Mouse (Mus musculus) macrophage (primary cell): ENCODE measurements around the gene Pemt. TPM values are rescaled to one million over a fixed set of nuclear protein-coding genes. Genes with fewer than 3 reads are reported as not detected.
"Not testable (repeated sequence)": the region's sequence is repeated elsewhere in the genome, so short reads cannot be mapped to it uniquely, and the experiment has no call there.

ENCODE experiments used
- H3K27ac ChIP-seq: fragments of 350-480 bp; formaldehyde crosslinking; 2 replicates; pipeline ENCODE4 v1.9.0; 2021
- H3K36me3 ChIP-seq: fragments of 350-480 bp; formaldehyde crosslinking; 2 replicates; pipeline ENCODE4 v1.9.0; 2021; ENCODE audit errors: inconsistent target
- H3K4me3 ChIP-seq: fragments of 350-480 bp; formaldehyde crosslinking; 2 replicates; pipeline ENCODE4 v1.9.0; 2021; ENCODE audit errors: inconsistent target
- H3K79me2 ChIP-seq: fragments of 350-480 bp; formaldehyde crosslinking; 2 replicates; pipeline ENCODE4 v1.9.0; 2021; ENCODE audit errors: inconsistent target
- WGBS: methylation state at CpG from one replicate; pipeline ENCODE4 v1.1.7; 2026; ENCODE audit warnings: inconsistent platforms; ENCODE audit not compliant: missing documents; 5-methylcytosine and 5-hydroxymethylcytosine counted together
- polyA plus RNA-seq: library from polyadenylated mRNA; stranded (reverse); fragments of 250-400 nt; gene quantifications from 3 replicates; pipeline ENCODE4 v1.2.4, GENCODE M21; 2018; ENCODE audit warnings: inconsistent platforms

Pemt gene
- polyA plus RNA-seq, 1 experiment from 2014 or later = 0.36 TPM

DNA sequence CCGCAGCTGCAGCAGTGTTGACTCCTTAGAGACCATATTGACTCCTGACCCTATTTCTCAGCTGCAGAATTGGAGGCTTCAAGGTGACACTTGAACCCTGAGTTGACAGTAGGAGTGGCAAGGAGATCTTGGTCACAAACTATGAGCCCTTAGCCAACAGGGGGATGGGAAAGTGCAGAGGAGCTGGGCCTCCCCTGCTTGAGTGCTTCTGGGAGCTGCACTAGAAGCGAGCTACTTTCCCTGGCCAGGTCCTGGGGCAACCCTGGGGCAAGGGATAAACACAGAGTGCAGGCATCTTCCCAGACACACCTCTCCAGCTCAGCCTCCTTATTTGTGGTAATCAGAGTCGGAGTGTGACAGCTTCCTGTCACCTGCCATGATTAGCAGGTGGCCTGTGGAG, 83.7 kb downstream of the Pemt start:
- 94% methylated on average over 3 of the region's 3 CpGs for WGBS
- Histone ChIP-seq H3K36me3 (peaks cover 18% of the 10 kb centered on the region; the same call in 1 of the 2 replicates), H3K4me3 (no peak overlapping the region), H3K79me2 (peaks cover 1% of the 10 kb centered on the region; the same call in 1 of the 2 replicates), H3K27ac (no peak overlapping the region)

DNA sequence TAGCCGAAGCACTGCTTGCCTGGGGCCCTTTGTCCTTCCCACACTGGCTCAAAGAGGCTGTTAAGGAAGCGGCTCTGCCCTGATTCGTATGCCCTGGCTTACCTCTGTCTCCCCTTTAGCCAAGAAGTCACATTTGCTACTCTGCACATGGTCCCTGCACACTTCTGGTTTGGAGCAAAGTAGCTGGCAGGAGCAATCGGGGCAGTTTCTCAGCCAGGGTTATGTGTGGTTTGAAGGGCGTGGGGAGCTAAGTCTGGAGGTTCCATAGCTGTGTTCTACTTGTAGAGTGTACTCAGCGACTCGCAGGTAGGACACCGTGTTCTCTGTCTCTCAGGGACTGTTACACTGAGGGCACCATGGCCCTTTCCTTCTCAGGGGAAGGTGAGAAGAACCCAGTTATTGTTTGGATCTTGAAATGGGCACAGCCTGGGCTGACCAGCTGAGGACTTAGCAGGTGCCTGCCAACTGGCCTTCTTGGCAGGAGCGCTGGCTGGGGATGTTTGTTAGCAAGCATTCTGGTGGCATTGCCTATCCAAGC, 84.9 kb downstream of the Pemt start:
- Histone ChIP-seq H3K79me2 (peaks cover 12% of the 10 kb centered on the region; the same call in 1 of the 2 replicates), H3K4me3 (no peak overlapping the region), H3K36me3 (peaks cover 18% of the 10 kb centered on the region; the same call in 1 of the 2 replicates), H3K27ac (no peak overlapping the region)
- 94% methylated on average over 9 of the region's 9 CpGs for WGBS

DNA sequence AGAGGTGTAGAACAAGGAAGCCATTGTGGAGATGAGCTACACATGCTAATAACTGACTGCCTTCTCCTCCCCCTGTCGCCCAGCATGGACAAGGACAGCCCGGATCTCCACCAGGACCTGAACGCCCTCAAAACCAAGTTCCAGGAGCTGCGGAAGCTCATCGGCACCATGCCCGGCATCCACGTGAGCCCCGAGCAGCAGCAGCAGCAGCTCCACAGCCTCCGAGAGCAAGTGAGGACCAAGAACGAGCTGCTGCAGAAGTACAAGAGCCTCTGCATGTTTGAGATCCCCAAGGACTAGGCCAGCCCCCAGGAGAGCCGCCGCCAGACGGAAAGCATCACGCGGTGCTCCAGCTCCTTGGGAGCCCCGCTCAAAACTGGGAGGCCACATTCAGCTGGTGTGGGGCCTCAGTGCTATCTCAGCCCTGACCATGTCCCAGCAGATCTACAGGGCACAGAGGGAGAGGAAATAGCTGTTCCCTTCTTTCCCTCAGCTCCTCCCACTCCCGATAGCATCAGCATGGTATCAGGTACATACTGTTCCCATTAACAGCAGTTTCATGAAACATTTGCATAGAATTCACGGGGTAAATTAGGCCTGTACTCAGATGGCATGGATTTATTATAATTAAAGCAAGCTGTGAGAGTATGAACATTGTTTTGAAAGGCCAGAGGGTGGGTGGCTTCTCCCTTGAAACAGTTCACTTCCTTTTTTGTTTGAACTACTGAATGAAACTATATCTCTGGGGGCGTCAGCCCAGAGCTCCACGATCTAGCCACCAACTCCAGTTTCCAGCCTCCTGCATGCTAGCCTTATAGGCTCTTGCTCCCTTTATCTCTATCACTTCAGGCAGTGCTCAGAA, 85.6 kb downstream of the Pemt start:
- peaks cover 18% of the 10 kb centered on the region; the same call in 1 of the 2 replicates for H3K36me3 ChIP-seq
- H3K79me2 ChIP-seq = peaks cover 12% of the 10 kb centered on the region; the same call in 1 of the 2 replicates
- 87% methylated on average over 19 of the region's 20 CpGs for WGBS
- no peak overlapping the region for H3K4me3 ChIP-seq
- H3K27ac ChIP-seq = no peak overlapping the region

DNA sequence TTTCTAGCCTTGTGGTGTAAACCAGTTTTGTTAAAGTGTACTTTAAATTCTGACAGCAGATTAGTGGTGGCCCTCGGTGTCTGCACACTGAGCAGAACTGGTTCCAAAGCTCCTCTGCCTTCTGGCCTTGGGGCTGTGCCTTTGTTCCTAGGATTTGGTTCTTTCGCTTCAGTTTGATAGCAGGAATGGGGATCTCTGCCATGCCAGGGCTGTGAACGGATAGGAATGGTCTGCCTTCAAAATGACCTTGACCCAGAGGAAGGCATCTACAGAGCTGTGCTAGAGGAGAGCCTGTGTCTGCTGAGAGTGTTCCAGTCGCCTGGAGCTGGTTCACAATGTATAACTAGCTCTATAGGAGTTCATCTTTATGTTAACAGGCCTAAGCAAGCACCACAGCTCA, 86.8 kb downstream of the Pemt start:
- no peak overlapping the region for H3K27ac ChIP-seq
- H3K79me2 ChIP-seq = peaks cover 17% of the 10 kb centered on the region; the same call in 1 of the 2 replicates
- WGBS = 87% methylated on average over 4 of the region's 4 CpGs
- H3K36me3 ChIP-seq = peaks cover 18% of the 10 kb centered on the region; the same call in 1 of the 2 replicates
- H3K4me3 ChIP-seq = no peak overlapping the region

GRCm38 (mm10) chr11:59956749-59957148, 89.5 kb downstream of the Pemt start:
- Histone ChIP-seq H3K27ac (no peak overlapping the region), H3K36me3 (peaks cover 14% of the 10 kb centered on the region; the same call in 1 of the 2 replicates), H3K4me3 (no peak overlapping the region), H3K79me2 (peaks cover 44% of the 10 kb centered on the region)
- WGBS = 93% methylated on average over 6 of the region's 6 CpGs

DNA sequence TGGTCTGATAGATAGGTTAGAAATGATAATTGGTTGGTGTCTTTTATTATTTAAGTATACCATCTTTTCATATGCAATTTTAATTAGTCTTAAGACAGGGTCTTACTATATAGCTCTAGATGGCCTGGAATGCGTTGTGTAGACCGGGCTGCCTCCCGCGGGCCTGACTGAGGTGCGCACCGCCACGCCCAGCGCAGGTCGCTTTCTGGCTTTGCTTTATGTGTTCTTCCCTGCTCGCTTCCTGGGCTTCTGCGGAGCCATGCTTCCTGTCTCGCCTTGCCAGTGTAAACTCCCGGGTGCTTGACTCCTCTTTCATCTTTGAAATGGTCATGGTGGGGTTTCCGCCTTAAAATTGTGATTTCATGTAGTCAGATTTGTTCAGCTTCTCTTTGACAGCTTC, 93.4 kb downstream of the Pemt start:
- Histone ChIP-seq H3K4me3 (no peak overlapping the region), H3K27ac (no peak overlapping the region), H3K79me2 (peaks cover 79% of the 10 kb centered on the region), H3K36me3 (no peaks in the 10 kb centered on the region)
- 97% methylated on average over 14 of the region's 14 CpGs for WGBS

GRCm38 (mm10) chr11:59948401-59948767, 97.9 kb downstream of the Pemt start:
- 2% methylated on average over 16 of the region's 16 CpGs for WGBS
- Histone ChIP-seq H3K36me3 (no peaks in the 10 kb centered on the region), H3K4me3 (peak overlapping the region; percentile 86), H3K79me2 (peaks cover 51% of the 10 kb centered on the region), H3K27ac (peak overlapping the region; percentile 27; the same call in 1 of the 2 replicates)

- no peaks in the 10 kb centered on the region for H3K36me3 ChIP-seq
- H3K27ac ChIP-seq = peak within 1 kb of the TSS; percentile 27; the same call in 1 of the 2 replicates
- peaks cover 46% of the 10 kb centered on the region for H3K79me2 ChIP-seq
- WGBS = 1% methylated on average over 42 of the region's 43 CpGs
- peak within 1 kb of the TSS; percentile 86 for H3K4me3 ChIP-seq
These were observed 98.4 kb downstream of the Pemt start, which contains the start of gene Med9 for GRCm38 (mm10) chr11:59947752-59948400. Gene Med9 (plus strand): TSS chr11:59948206.

- H3K4me3 ChIP-seq, H3K27ac ChIP-seq, H3K36me3 ChIP-seq: not testable (repeated sequence)
- 89% methylated on average over 5 of the region's 10 CpGs for WGBS
- H3K79me2 ChIP-seq = peaks cover 16% of the 10 kb centered on the region
These were observed 101.4 kb downstream of the Pemt start for GRCm38 (mm10) chr11:59944855-59945254.

- Histone ChIP-seq H3K36me3 (no peaks in the 10 kb centered on the region), H3K27ac (no peak overlapping the region), H3K4me3 (no peak overlapping the region), H3K79me2 (no peaks in the 10 kb centered on the region)
- WGBS = 6% methylated on average over 3 of the region's 3 CpGs
These were observed 104.9 kb downstream of the Pemt start for GRCm38 (mm10) chr11:59941391-59941790.

- 87% methylated on average over 3 of the region's 3 CpGs for WGBS
- H3K79me2 ChIP-seq = no peaks in the 10 kb centered on the region
- no peak overlapping the region for H3K4me3 ChIP-seq
- no peak overlapping the region for H3K27ac ChIP-seq
- no peaks in the 10 kb centered on the region for H3K36me3 ChIP-seq
These were observed 105.6 kb downstream of the Pemt start for GRCm38 (mm10) chr11:59940645-59941044.

DNA sequence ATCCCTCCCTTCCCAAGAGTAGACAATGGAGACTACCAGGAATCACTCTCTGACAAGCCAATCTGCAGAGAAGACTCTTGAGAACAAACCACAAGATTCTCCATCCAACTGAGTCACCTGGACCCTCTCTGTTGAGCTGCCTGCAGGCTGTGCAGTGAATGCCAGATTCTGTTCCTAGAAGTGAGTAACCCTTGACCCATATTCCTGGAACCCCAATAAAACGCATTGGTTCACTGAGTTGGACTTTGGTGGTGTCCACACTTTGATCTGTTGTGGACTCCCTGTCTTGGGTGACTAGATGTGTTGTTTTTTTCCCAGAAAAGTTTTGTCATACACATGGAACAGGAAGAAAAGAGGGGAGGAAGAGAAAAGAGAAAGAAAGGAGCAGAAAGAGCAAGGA, 106.5 kb downstream of the Pemt start:
- no peaks in the 10 kb centered on the region for H3K36me3 ChIP-seq
- H3K79me2 ChIP-seq = no peaks in the 10 kb centered on the region
- no peak overlapping the region for H3K27ac ChIP-seq
- 92% methylated on average over 1 of the region's 1 CpGs for WGBS
- H3K4me3 ChIP-seq = no peak overlapping the region

DNA sequence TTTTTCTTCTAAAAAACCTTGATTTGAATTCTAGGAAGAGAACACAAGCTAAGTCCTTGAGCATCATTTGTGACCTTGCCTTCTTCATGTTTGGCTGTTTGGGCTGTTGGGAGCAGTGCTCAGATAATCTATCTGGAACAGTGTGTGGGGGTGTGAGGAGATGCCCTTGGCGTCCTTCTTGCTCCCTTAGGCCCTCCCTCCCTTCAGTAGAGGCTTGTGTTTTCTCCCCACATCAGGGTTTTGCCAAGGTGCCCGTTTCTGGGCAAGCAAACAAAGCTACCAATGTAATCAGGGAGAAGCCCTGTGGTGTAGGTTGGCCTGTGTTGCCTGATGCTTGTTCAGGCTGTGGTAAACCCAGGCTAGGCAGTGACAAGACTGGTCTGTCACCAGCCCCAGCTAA, 108.7 kb downstream of the Pemt start:
- Histone ChIP-seq H3K36me3 (no peaks in the 10 kb centered on the region), H3K27ac (no peak overlapping the region), H3K79me2 (no peaks in the 10 kb centered on the region), H3K4me3 (no peak overlapping the region)
- WGBS = 80% methylated on average over 2 of the region's 2 CpGs

DNA sequence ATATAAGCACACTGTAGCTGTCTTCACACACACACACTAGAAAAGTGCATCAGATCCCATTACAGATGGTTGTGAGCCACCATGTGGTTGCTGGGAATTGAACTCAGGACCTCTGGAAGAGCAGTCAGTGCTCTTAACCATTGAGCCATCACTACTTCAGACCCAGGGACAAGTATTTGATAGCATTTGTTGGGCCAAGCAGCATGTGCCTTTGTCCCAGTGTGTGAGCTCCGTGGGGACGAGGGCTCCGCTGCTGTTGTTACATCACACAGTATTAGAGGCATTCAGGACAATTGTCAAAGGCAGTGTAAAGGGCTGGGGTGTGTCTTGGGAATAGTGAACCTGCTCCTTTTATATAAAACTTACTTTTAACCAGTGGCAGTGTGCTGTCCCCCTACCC, 109.3 kb downstream of the Pemt start:
- H3K79me2 ChIP-seq = no peaks in the 10 kb centered on the region
- no peaks in the 10 kb centered on the region for H3K36me3 ChIP-seq
- 90% methylated on average over 3 of the region's 3 CpGs for WGBS
- no peak overlapping the region for H3K27ac ChIP-seq
- H3K4me3 ChIP-seq = no peak overlapping the region

DNA sequence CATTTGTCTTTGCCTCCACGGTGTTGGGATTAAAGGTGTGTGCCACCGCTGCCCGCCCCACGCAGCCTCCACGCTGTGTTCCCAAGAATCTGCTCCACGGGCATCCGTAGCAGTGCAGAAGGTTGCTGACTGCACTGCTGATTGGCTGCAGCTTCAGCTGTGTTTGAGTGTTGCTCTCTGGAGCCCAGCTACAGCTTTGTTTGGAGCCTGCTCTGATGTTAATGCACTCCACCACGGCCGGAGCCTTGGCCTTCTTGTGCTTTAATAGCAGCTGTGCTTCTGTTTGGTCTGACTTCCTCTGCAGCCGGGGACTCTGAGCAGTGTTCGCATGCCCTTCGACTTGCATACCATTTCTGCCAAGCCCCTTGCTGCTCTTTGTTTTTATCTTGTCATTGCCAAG, 112.3 kb downstream of the Pemt start:
- no peaks in the 10 kb centered on the region for H3K79me2 ChIP-seq
- H3K36me3 ChIP-seq = no peaks in the 10 kb centered on the region
- no peak overlapping the region for H3K4me3 ChIP-seq
- no peak overlapping the region for H3K27ac ChIP-seq
- WGBS = 86% methylated on average over 12 of the region's 12 CpGs
